Mouse (Mus musculus) lung, adult 2 months (tissue): ENCODE measurements around the gene Clk1.

Experiments used
- CTCF ChIP-seq: fragments of 200-500 bp; IDR thresholded peaks from 2 replicates; pipeline ENCODE4 v1.5.1; 2011; ENCODE audit warnings: mild to moderate bottlenecking, low read length, control low read depth; ENCODE audit not compliant: insufficient read depth
- POLR2A ChIP-seq: fragments of 200-500 bp; IDR thresholded peaks from 2 replicates; pipeline ENCODE4 v1.6.1; 2011; ENCODE audit warnings: low read depth, mild to moderate bottlenecking, control low read depth, low read length, borderline replicate concordance; ENCODE audit errors: extremely low read depth

DNA sequence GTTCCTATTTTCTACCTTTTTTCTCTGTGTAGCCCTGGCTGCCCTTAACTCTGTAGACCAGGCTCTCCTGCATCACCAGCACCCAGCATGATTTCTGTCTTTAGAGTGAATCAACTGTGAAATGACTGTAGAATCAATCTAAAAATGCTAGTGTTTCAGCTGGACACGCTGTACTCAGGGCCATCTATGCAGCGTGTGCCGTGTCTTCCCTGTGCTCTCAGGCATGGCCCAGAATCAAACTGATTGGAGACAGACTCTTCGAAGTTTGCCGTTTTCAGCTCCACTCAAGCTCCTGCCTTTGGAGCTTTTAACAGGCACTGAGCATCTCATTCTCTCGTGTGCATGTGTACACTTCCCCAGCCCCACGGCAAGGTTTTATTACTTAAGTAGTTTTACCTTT lies 13.1 kb downstream of the Clk1 start:
- TF ChIP-seq POLR2A (no peak), CTCF (no peak)
